Mouse (Mus musculus) neural tube, embryonic 15.5 days (tissue): ENCODE data around the gene Fut4. TPM values are rescaled to one million over a fixed set of nuclear protein-coding genes. Genes with fewer than 3 reads are reported as not detected.

Experiments
- ATAC-seq: fragments of 200-750 bp; cut with Nextera tagmentation; 2 replicates; pipeline ENCODE4 v1.8.0; 2017; ENCODE audit warnings: mild to moderate bottlenecking, moderate TSS enrichment, moderate library complexity; ENCODE audit not compliant: low FRiP score
- H3K27ac ChIP-seq: fragments of 300-500 bp; sonication (generic); replicated peaks from 2 replicates; pipeline ENCODE4 v1.5.1; 2015; ENCODE audit warnings: mild to moderate bottlenecking, inconsistent platforms
- H3K27me3 ChIP-seq: fragments of 300-500 bp; sonication (generic); replicated peaks from 2 replicates; pipeline ENCODE4 v1.6.1; 2015; ENCODE audit warnings: inconsistent platforms
- H3K36me3 ChIP-seq: fragments of 300-500 bp; sonication (generic); 2 replicates; pipeline ENCODE4 v1.6.1; 2015; ENCODE audit warnings: inconsistent platforms
- H3K4me1 ChIP-seq: fragments of 300-500 bp; sonication (generic); 2 replicates; pipeline ENCODE4 v1.6.1; 2015; ENCODE audit warnings: inconsistent platforms
- H3K4me2 ChIP-seq: fragments of 300-500 bp; sonication (generic); 2 replicates; pipeline ENCODE4 v1.6.1; 2015; ENCODE audit warnings: inconsistent platforms, mild to moderate bottlenecking, moderate library complexity
- H3K4me3 ChIP-seq: fragments of 300-500 bp; sonication (generic); replicated peaks from 2 replicates; pipeline ENCODE4 v1.5.1; 2015; ENCODE audit warnings: mild to moderate bottlenecking, inconsistent platforms
- H3K9ac ChIP-seq: fragments of 300-500 bp; sonication (generic); replicated peaks from 2 replicates; pipeline ENCODE4 v1.6.1; 2015; ENCODE audit warnings: mild to moderate bottlenecking, inconsistent platforms
- H3K9me3 ChIP-seq: fragments of 300-500 bp; sonication (generic); replicated peaks from 2 replicates; pipeline ENCODE4 v1.6.1; 2016; ENCODE audit warnings: inconsistent platforms
- WGBS: fragments of 180-500 bp; shearing (Covaris S2); methylation state at CpG from one replicate; pipeline ENCODE4 v1.1.7; 2015; ENCODE audit warnings: mixed read lengths; 5-methylcytosine and 5-hydroxymethylcytosine counted together
- polyA plus RNA-seq: library from polyadenylated mRNA; unstranded; fragments of >200 nt; fragmentation: Nextera tagmentation; extraction: Ambion mirVana; gene quantifications from 2 replicates; pipeline ENCODE4 v1.2.1, GENCODE M21; 2015

Fut4 gene
- polyA plus RNA-seq, 1 experiment from 2014 or later: 2.2 TPM

DNA sequence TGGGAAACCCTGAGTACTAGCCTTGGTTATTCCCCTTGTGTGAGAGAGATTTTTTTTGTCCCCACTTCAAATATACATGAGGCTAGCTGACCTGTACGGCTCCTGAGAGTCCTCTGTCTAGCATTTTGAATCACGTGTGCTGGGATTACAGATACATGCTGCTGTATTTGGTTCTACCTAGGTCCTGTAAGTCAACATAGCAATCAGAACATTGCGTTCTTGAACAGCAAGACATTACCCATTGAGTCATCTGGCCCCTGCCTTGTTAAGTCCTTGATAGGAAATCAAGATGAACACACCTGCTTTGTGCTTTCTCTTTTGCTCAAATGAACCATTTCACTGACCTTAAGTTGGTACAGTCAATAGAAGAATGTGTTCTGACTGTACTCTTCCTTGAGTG, 2.3 kb upstream of the Fut4 start:
- Histone ChIP-seq H3K36me3 (no peaks in the 10 kb centered on the region), H3K9ac (no peak overlapping the region), H3K4me2 (no peak overlapping the region), H3K27me3 (no peaks in the 10 kb centered on the region), H3K9me3 (no peaks in the 10 kb centered on the region), H3K4me1 (peaks cover 19% of the 10 kb centered on the region), H3K27ac (no peak overlapping the region), H3K4me3 (no peak overlapping the region)
- ATAC-seq: no peak
- 80% methylated on average over 3 of the region's 3 CpGs for WGBS

- Histone ChIP-seq H3K9ac (no peak overlapping the region), H3K27ac (no peak overlapping the region), H3K36me3 (no peaks in the 10 kb centered on the region), H3K4me3 (no peak overlapping the region), H3K4me2 (no peak overlapping the region), H3K9me3 (no peaks in the 10 kb centered on the region), H3K27me3 (no peaks in the 10 kb centered on the region), H3K4me1 (peaks cover 19% of the 10 kb centered on the region)
- no peak for ATAC-seq
Measured at GRCm38 (mm10) chr9:14753947-14754346, 1.8 kb upstream of the Fut4 start.

DNA sequence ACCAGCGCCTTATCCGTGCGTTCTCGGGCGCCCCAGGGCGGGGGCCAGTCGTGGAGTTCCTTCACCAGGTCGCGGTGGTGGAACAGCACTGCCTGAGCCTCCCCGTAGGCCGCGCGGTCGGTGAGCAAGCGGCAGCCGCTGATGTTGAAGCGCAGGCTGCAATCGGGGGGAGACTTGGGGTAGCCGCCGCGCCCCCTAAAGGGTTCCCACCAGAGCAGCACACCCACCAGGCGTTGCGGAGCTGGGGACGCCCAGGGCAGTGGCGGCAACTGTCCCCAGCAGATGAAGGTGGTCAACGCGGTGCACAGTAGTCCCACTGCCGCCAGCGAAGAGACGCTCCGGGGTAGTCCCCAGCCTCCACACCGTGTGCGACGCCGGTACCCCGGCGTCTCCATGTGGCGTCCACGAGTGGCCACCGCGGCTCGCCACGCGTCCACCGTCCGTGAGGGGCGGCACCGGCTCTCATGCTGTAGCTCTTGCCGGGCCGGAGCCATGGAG, 641 bp downstream of the Fut4 start:
- Histone ChIP-seq H3K9me3 (no peaks in the 10 kb centered on the region), H3K9ac (peak overlapping the region; percentile 50), H3K4me3 (peak overlapping the region; percentile 49), H3K4me1 (peaks cover 19% of the 10 kb centered on the region), H3K4me2 (peak overlapping the region; percentile 88), H3K27ac (no peak overlapping the region), H3K36me3 (no peaks in the 10 kb centered on the region), H3K27me3 (no peaks in the 10 kb centered on the region)
- WGBS: under 1% methylated on average over 49 of the region's 50 CpGs
- peak; percentile 86 for ATAC-seq

DNA sequence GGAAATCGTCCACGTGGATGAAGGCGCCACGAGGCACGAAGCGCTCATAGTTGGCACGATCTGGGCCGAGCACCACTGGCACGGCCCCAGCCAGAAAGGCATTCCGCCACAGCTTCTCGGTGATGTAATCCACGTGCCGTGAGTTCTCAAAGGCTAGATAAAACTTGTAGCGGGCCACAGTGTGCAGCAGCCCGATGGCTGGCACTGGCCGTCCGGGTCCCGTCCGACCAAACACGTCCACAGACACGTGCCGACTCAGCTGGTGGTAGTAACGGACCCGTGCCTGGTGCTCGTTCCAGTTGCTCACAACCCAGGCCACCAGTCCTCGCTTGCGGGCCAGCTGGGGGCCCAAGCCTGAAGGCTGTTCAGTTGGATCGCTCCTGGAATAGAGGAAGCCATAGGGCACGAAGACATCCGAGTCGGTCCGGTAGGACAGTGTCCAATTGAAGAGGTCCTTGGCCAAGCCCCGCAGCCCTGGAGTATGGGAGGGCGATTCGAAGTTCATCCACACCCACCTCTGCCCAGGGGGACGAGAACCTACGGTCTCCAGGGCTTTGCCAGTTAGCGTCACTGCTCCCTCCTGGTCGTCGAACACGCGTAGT, 1.2 kb downstream of the Fut4 start:
- Histone ChIP-seq H3K4me1 (peaks cover 19% of the 10 kb centered on the region), H3K9me3 (no peaks in the 10 kb centered on the region), H3K4me3 (peak overlapping the region; percentile 49), H3K36me3 (no peaks in the 10 kb centered on the region), H3K27me3 (no peaks in the 10 kb centered on the region), H3K9ac (peak overlapping the region; percentile 50), H3K27ac (no peak overlapping the region), H3K4me2 (peak overlapping the region; percentile 88)
- ATAC-seq: peak; percentile 18; the same call in 1 of the 2 replicates
- WGBS: 60% methylated on average over 42 of the region's 42 CpGs

DNA sequence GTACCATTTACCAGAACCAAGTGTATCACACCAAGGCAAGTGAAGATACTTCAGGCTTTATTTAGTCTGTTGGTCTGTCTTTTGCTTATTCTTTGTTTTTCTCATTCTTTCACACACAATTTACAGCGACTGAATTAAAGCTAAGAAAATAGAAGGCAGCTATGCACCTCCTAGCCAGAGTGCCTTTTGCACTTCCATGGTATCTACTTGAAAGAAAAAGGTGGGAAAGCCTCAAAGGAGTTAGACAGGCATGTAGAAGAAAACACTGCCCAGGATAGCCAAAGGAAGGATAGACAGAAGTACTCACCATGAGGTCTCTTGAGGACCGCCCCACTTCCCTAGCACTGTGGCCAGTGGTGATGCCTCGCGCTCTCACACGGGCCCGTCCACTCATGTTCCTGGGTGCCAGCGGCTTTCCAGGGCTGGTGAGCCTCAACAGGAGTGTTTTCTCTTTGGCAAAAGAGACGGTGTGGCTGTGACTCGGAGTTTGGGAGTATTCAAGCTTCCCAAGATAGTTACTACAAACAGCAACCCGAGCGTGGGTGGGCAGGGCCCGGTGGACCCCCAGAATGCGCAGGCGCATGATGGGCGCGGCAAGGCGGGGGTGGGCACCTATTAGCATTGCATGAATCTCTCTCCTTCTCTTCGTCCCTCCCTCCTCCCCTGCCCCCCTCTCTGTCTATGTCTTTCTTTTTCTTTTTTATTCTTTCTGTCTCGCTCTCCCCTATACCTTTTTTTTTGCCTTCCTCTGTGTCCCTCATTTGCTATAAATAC, 11.9 kb downstream of the Fut4 start, which contains the start of gene Piwil4:
Piwil4 (minus strand) TSS at position 583 of the 774 bp plus-strand sequence.
- Histone ChIP-seq H3K4me2 (no peak within 1 kb of the TSS), H3K36me3 (no peaks in the 10 kb centered on the region), H3K27me3 (no peaks in the 10 kb centered on the region), H3K4me3 (no peak within 1 kb of the TSS), H3K9me3 (no peaks in the 10 kb centered on the region), H3K27ac (no peak within 1 kb of the TSS), H3K9ac (no peak within 1 kb of the TSS), H3K4me1 (no peaks in the 10 kb centered on the region)
- ATAC-seq: no peak
- 87% methylated on average over 19 of the region's 19 CpGs for WGBS

GRCm38 (mm10) chr9:14739498-14740150, 12.6 kb downstream of the Fut4 start:
- Histone ChIP-seq H3K36me3 (no peaks in the 10 kb centered on the region), H3K9ac (no peak overlapping the region), H3K4me3 (no peak overlapping the region), H3K27me3 (no peaks in the 10 kb centered on the region), H3K27ac (no peak overlapping the region), H3K4me2 (no peak overlapping the region), H3K4me1 (no peaks in the 10 kb centered on the region), H3K9me3 (no peaks in the 10 kb centered on the region)
- ATAC-seq: no peak
- WGBS: 86% methylated on average over 4 of the region's 4 CpGs

GRCm38 (mm10) chr9:14730941-14731541, 21.2 kb downstream of the Fut4 start:
- Histone ChIP-seq H3K4me2 (no peak overlapping the region), H3K9ac (no peak overlapping the region), H3K4me3 (no peak overlapping the region), H3K27me3 (no peaks in the 10 kb centered on the region), H3K36me3 (no peaks in the 10 kb centered on the region), H3K27ac (no peak overlapping the region), H3K9me3 (no peaks in the 10 kb centered on the region), H3K4me1 (0 out of 2 replicates have a peak, but pooled peaks cover 6% of the 10 kb centered on the region)
- ATAC-seq: peak; percentile 28; the same call in 1 of the 2 replicates
- WGBS: 33% methylated on average over 9 of the region's 9 CpGs

DNA sequence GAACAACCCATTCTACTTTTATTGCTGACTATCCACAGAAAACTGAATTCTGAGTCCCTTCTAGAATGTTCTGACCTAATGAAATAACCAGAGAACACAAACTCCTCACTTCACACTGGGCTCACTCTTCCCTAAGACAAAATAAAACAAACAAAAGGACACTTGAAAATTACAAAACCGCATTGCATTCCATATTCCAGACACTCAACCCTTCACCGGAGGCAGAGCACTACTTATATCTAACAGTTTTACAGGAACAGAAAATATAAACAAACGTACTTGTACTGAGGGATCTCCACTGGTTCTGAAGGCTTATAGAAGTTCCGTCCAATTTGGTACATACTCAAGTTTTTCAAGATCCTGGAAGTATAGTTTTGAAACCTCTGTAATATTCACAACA, 23.8 kb downstream of the Fut4 start:
- H3K9me3 ChIP-seq: no peaks in the 10 kb centered on the region
- 86% methylated on average over 4 of the region's 4 CpGs for WGBS
- ATAC-seq: no peak

GRCm38 (mm10) chr9:14726629-14727028, 25.6 kb downstream of the Fut4 start:
- Histone ChIP-seq H3K4me2 (no peak overlapping the region), H3K27ac (no peak overlapping the region), H3K4me1 (0 out of 2 replicates have a peak, but pooled peaks cover 6% of the 10 kb centered on the region), H3K9me3 (no peaks in the 10 kb centered on the region), H3K4me3 (no peak overlapping the region), H3K9ac (no peak overlapping the region), H3K36me3 (no peaks in the 10 kb centered on the region), H3K27me3 (no peaks in the 10 kb centered on the region)
- ATAC-seq: no peak
- 57% methylated on average over 4 of the region's 4 CpGs for WGBS

More for the DNA sequence above, 23.8 kb downstream of the Fut4 start:
- no peaks in the 10 kb centered on the region for H3K27me3 ChIP-seq
- H3K27ac ChIP-seq: no peak overlapping the region
- 0 out of 2 replicates have a peak, but pooled peaks cover 6% of the 10 kb centered on the region for H3K4me1 ChIP-seq
- H3K36me3 ChIP-seq: no peaks in the 10 kb centered on the region
- no peak overlapping the region for H3K9ac ChIP-seq
- H3K4me3 ChIP-seq: no peak overlapping the region
- H3K4me2 ChIP-seq: no peak overlapping the region

- ATAC-seq: no peak
- H3K9me3 ChIP-seq: no peaks in the 10 kb centered on the region
- 0 out of 2 replicates have a peak, but pooled peaks cover 2% of the 10 kb centered on the region for H3K4me1 ChIP-seq
- H3K4me2 ChIP-seq: no peak overlapping the region
- 88% methylated on average over 6 of the region's 6 CpGs for WGBS
- H3K9ac ChIP-seq: no peak overlapping the region
- H3K4me3 ChIP-seq: no peak overlapping the region
- no peak overlapping the region for H3K27ac ChIP-seq
- H3K27me3 ChIP-seq: no peaks in the 10 kb centered on the region
- no peaks in the 10 kb centered on the region for H3K36me3 ChIP-seq
Measured at GRCm38 (mm10) chr9:14726005-14726404, 26.2 kb downstream of the Fut4 start.

- no peak for ATAC-seq
- Histone ChIP-seq H3K9me3 (no peaks in the 10 kb centered on the region), H3K4me1 (no peaks in the 10 kb centered on the region), H3K4me3 (no peak overlapping the region), H3K27me3 (no peaks in the 10 kb centered on the region), H3K27ac (no peak overlapping the region), H3K36me3 (no peaks in the 10 kb centered on the region), H3K9ac (no peak overlapping the region), H3K4me2 (no peak overlapping the region)
- 77% methylated on average over 5 of the region's 5 CpGs for WGBS
Measured at GRCm38 (mm10) chr9:14724755-14725420, 27.3 kb downstream of the Fut4 start.
